Mouse (Mus musculus): ENCODE measurements at regions not wholly inside any gene's neighbourhood (a gene's known extent, or its start where the extent isn't known, plus 50 kb on each side); places are given as distances from the start of the nearest gene placed in this dataset.

GRCm38 (mm10) chr5:118388419-118388818 lies 143.4 kb downstream of the 2410131K14Rik start:
- TF ChIP-seq POLR2A (IDR thresholded peaks at IDR 0.05; ENCODE audit: insufficient read depth, low read depth, low read length) (no peak), CTCF (IDR thresholded peaks at IDR 0.05; ENCODE audit: insufficient read depth, low read depth, low read length) (no peak)
